Comparison of ENCODE assay signal across 8 mouse cellular contexts in the genomic region with DNA sequence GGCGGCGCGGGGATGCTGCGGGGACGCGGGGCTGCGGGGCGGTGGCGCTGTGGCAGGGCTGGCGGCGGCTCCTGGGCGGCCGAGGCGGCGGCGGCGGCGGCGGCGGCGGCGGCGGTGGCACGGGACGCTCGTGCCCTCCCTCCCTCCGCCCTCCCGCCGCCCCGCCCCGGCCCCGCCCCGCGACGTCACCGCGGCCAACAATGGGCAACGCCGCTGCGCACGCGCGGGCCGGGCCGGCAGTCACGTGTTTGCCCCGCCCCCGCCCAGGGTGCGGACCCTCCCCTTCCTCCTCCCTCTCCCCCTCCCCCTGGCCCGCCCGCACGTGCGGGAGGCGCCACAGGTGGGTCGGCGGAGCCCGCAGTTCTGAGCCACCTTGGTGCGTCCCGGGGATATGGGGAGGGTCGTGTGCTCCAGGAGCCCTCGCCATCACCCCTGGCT. TPM values are rescaled to one million over a fixed set of nuclear protein-coding genes. Genes with fewer than 3 reads are reported as not detected.
DNase-seq lines count a peak whose midpoint lies in the region; ATAC-seq and TF ChIP-seq lines count a peak whose summit lies in the region.

Gene Mex3d, minus strand, starts transcription at position 138 of the 438 bp plus-strand sequence.

- ATAC-seq in erythroid progenitor cell, adult 5-6 weeks (replicated peaks; ENCODE audit: low FRiP score, poor library complexity, severe bottlenecking), result peak; percentile 21; the same call in 1 of the 2 replicates
- peak; percentile 77 for ATAC-seq in heart, embryonic 16.5 days (replicated peaks; ENCODE audit: extremely low read depth, insufficient read depth, low FRiP score)
- ATAC-seq in liver, postnatal 0 days, result peak; percentile 75
- peak; percentile 29 for ATAC-seq in neural tube, embryonic 14.5 days (ENCODE audit: low read depth)

- peak; percentile 90 for DNase-seq in CD4-positive helper T cell, adult 2 months (ENCODE audit: low read depth, low spot score)
- DNase-seq in kidney, postnatal 36 days, result peak; percentile 90 to 96
- DNase-seq in liver, postnatal 0 days, result peak; percentile 93

- no peak within 1 kb of the TSS; the same call in 1 of the 2 replicates for H3K27ac ChIP-seq in bone marrow, adult 2 months (ENCODE audit: control insufficient read depth, insufficient read depth, low read depth, low read length, poor library complexity)
- H3K27ac ChIP-seq in heart, embryonic 16.5 days (ENCODE audit: low read length), result peak within 1 kb of the TSS; percentile 75
- H3K27ac ChIP-seq in liver, postnatal 0 days (ENCODE audit: low read depth), result peak within 1 kb of the TSS; percentile 57
- H3K27ac ChIP-seq in neural tube, embryonic 14.5 days (ENCODE audit: low read depth, low read length), result peak within 1 kb of the TSS; percentile 97
- H3K27ac ChIP-seq in testis, adult 2 months (ENCODE audit: control insufficient read depth, insufficient read depth, low read depth, low read length), result peak within 1 kb of the TSS; percentile 88

- H3K4me1 ChIP-seq in bone marrow, adult 2 months (ENCODE audit: control insufficient read depth, insufficient read depth, low read length), result peaks cover 4% of the 10 kb centered on the region; the same call in 1 of the 2 replicates
- H3K4me1 ChIP-seq in heart, embryonic 16.5 days (ENCODE audit: control insufficient read depth, insufficient read depth, low read length), result peaks cover 22% of the 10 kb centered on the region
- peaks cover 46% of the 10 kb centered on the region for H3K4me1 ChIP-seq in liver, postnatal 0 days (ENCODE audit: insufficient read depth)
- peaks cover 29% of the 10 kb centered on the region for H3K4me1 ChIP-seq in neural tube, embryonic 14.5 days (ENCODE audit: control insufficient read depth, insufficient read depth, low read length)
- H3K4me1 ChIP-seq in testis, adult 2 months (ENCODE audit: control insufficient read depth, insufficient read depth, low read length), result peaks cover 17% of the 10 kb centered on the region

- TF ChIP-seq POLR2A in bone marrow, adult 2 months (IDR thresholded peaks at IDR 0.05; ENCODE audit: borderline replicate concordance, control insufficient read depth, low read depth, low read length), result peak; percentile 35; the same call in 1 of the 2 replicates
- peak; percentile 74; the same call in 1 of the 2 replicates for TF ChIP-seq POLR2A in testis, adult 2 months (IDR thresholded peaks at IDR 0.05; ENCODE audit: control insufficient read depth, low read depth, low read length)

- peak within 1 kb of the TSS; percentile 98 for H3K4me2 ChIP-seq in heart, embryonic 16.5 days (ENCODE audit: low read depth, low read length)
- peak within 1 kb of the TSS; percentile 99 for H3K4me2 ChIP-seq in liver, postnatal 0 days (ENCODE audit: low read depth, low read length)
- H3K4me2 ChIP-seq in neural tube, embryonic 14.5 days (ENCODE audit: low read depth, low read length), result peak within 1 kb of the TSS; percentile 99

- no peak for TF ChIP-seq EP300 in liver, postnatal 0 days (IDR thresholded peaks at IDR 0.05; ENCODE audit: low read depth)

- 10% methylated on average over 42 of the region's 61 CpGs for WGBS in bone marrow, adult 2 months
- 0% methylated on average over 19 of the region's 61 CpGs for WGBS in heart, embryonic 16.5 days
- 4% methylated on average over 5 of the region's 61 CpGs for WGBS in liver, postnatal 0 days (ENCODE audit: insufficient replicate concordance)
- WGBS in neural tube, embryonic 14.5 days, result 0% methylated on average over 4 of the region's 61 CpGs

- no peak for TF ChIP-seq CTCF in bone marrow, adult 2 months (IDR thresholded peaks at IDR 0.05; ENCODE audit: control insufficient read depth, insufficient read depth, low read length)
- no peak for TF ChIP-seq CTCF in liver, postnatal 0 days (IDR thresholded peaks at IDR 0.05; ENCODE audit: low read depth)
- no peak for TF ChIP-seq CTCF in testis, adult 2 months (IDR thresholded peaks at IDR 0.05; ENCODE audit: control insufficient read depth, insufficient read depth, insufficient replicate concordance, low read depth, low read length)

- no peaks in the 10 kb centered on the region for H3K9me3 ChIP-seq in heart, embryonic 16.5 days (replicated peaks; ENCODE audit: control insufficient read depth, low read length)
- no peaks in the 10 kb centered on the region for H3K9me3 ChIP-seq in liver, postnatal 0 days (ENCODE audit: low read length)
- H3K9me3 ChIP-seq in neural tube, embryonic 14.5 days (ENCODE audit: control insufficient read depth, low read length), result no peaks in the 10 kb centered on the region

- H3K27me3 ChIP-seq in heart, embryonic 16.5 days (ENCODE audit: control insufficient read depth, insufficient read depth, low read length), result no peaks in the 10 kb centered on the region
- H3K27me3 ChIP-seq in liver, postnatal 0 days (ENCODE audit: insufficient read depth, low read length), result peaks cover 10% of the 10 kb centered on the region; the same call in 1 of the 2 replicates
- peaks cover 2% of the 10 kb centered on the region; the same call in 1 of the 2 replicates for H3K27me3 ChIP-seq in neural tube, embryonic 14.5 days (ENCODE audit: control insufficient read depth, insufficient read depth, low read length)
- no peaks in the 10 kb centered on the region for H3K27me3 ChIP-seq in testis, adult 2 months (ENCODE audit: control insufficient read depth, insufficient read depth, low read length)

- peak within 1 kb of the TSS; percentile 87 for H3K9ac ChIP-seq in heart, embryonic 16.5 days (ENCODE audit: low read length)
- peak within 1 kb of the TSS; percentile 76 for H3K9ac ChIP-seq in liver, postnatal 0 days (replicated peaks)
- peak within 1 kb of the TSS; percentile 100 for H3K9ac ChIP-seq in neural tube, embryonic 14.5 days (replicated peaks; ENCODE audit: low read depth, low read length)

- H3K36me3 ChIP-seq in heart, embryonic 16.5 days (ENCODE audit: control insufficient read depth, insufficient read depth), result peaks cover 23% of the 10 kb centered on the region
- H3K36me3 ChIP-seq in liver, postnatal 0 days (replicated peaks; ENCODE audit: insufficient read depth, low read length), result peaks cover 12% of the 10 kb centered on the region
- peaks cover 36% of the 10 kb centered on the region for H3K36me3 ChIP-seq in neural tube, embryonic 14.5 days (ENCODE audit: control insufficient read depth, insufficient read depth, low read length)
- no peaks in the 10 kb centered on the region; the same call in 1 of the 2 replicates for H3K36me3 ChIP-seq in testis, adult 2 months (ENCODE audit: control insufficient read depth, insufficient read depth, low read length)

- peak within 1 kb of the TSS; percentile 58 for H3K4me3 ChIP-seq in bone marrow, adult 2 months (replicated peaks; ENCODE audit: control insufficient read depth, low read depth, low read length)
- H3K4me3 ChIP-seq in heart, embryonic 16.5 days (ENCODE audit: low read length), result peak within 1 kb of the TSS; percentile 75
- peak within 1 kb of the TSS; percentile 63 for H3K4me3 ChIP-seq in liver, postnatal 0 days (ENCODE audit: low read depth, low read length)
- peak within 1 kb of the TSS; percentile 93 for H3K4me3 ChIP-seq in neural tube, embryonic 14.5 days (ENCODE audit: low read depth, low read length)
- peak within 1 kb of the TSS; percentile 94 for H3K4me3 ChIP-seq in testis, adult 2 months (ENCODE audit: control insufficient read depth, low read depth, low read length)

RNA-seq across cellular contexts. Expression of gene Mex3d, which starts in this region (rescaled TPM):
- polyA plus RNA-seq in bone marrow, adult 2 months (2011; ENCODE audit: insufficient read depth, insufficient read length, low replicate concordance, missing spikeins), result 1.4 and 1.7 TPM in 2 replicates
- total RNA-seq in erythroid progenitor cell, adult 5-6 weeks (2015; ENCODE audit: low replicate concordance), result 1.4 TPM in 1 of 2 replicates, not detected in the other
- 6.7 TPM in 1 of 2 replicates, not detected in the other for total RNA-seq in erythroid progenitor cell, adult 5-6 weeks (2017; ENCODE audit: low replicate concordance)
- polyA plus RNA-seq in heart, embryonic 16.5 days (2015; fragmentation: Nextera tagmentation; extraction: Ambion mirVana), result 2.8 TPM in 2 replicates
- polyA plus RNA-seq in liver, postnatal 0 days (2015; fragmentation: Nextera tagmentation; extraction: Ambion mirVana), result 0.72 and 0.99 TPM in 2 replicates
- polyA plus RNA-seq in neural tube, embryonic 14.5 days (2014; fragmentation: Nextera tagmentation; extraction: Ambion mirVana), result 11.5 and 12.2 TPM in 2 replicates
- polyA plus RNA-seq in testis, adult 2 months (2012; rRNA removed), result 596 and 686 TPM in 2 replicates

Comparison
In these comparisons a context has a peak if more than half of its experiments do, and no peak if none do; other contexts are left out.
1. RNA of gene Mex3d (polyA plus RNA-seq): 596 to 686 TPM in testis, adult 2 months; 11.5 to 12.2 TPM in neural tube, embryonic 14.5 days, 2.8 TPM in heart, embryonic 16.5 days, 1.4 to 1.7 TPM in bone marrow, adult 2 months and 0.72 to 0.99 TPM in liver, postnatal 0 days; every median in the first group is over 10 times any median in the second.
2. Peak in DNase-seq, ATAC-seq, H3K4me3 ChIP-seq, H3K27ac ChIP-seq, H3K9ac ChIP-seq and H3K4me2 ChIP-seq in liver, postnatal 0 days; RNA of the gene not detected or under 1 TPM.
3. ATAC-seq: peak in every context shown above with its lines; median percentile 77 in heart, embryonic 16.5 days; 75 in liver, postnatal 0 days; 29 in neural tube, embryonic 14.5 days; 21 in erythroid progenitor cell, adult 5-6 weeks.
4. Peak in every context shown above with its lines, with median percentiles within 50 percentile points of each other: DNase-seq, H3K4me3 ChIP-seq, H3K4me2 ChIP-seq and H3K9ac ChIP-seq.